Mouse (Mus musculus) intestine, postnatal 0 days (tissue): ENCODE measurements around the gene Wrap73. TPM values are rescaled to one million over a fixed set of nuclear protein-coding genes. Genes with fewer than 3 reads are reported as not detected.

ENCODE experiments used
- ATAC-seq: fragments of 200-750 bp; cut with Nextera tagmentation; 2 replicates; pipeline ENCODE4 v1.8.0; 2017; ENCODE audit warnings: mild to moderate bottlenecking, moderate TSS enrichment, moderate library complexity
- H3K27ac ChIP-seq: fragments of 300-500 bp; sonication (generic); 2 replicates; pipeline ENCODE4 v1.5.1; 2014; ENCODE audit warnings: mild to moderate bottlenecking, low read depth, low read length, moderate library complexity
- H3K27me3 ChIP-seq: fragments of 300-500 bp; sonication (generic); replicated peaks from 2 replicates; pipeline ENCODE4 v1.6.1; 2014; ENCODE audit warnings: low read length, mixed read lengths; ENCODE audit not compliant: control insufficient read depth, insufficient read depth
- H3K36me3 ChIP-seq: fragments of 300-500 bp; sonication (generic); 2 replicates; pipeline ENCODE4 v1.6.1; 2014; ENCODE audit warnings: mild to moderate bottlenecking, moderate library complexity; ENCODE audit not compliant: control insufficient read depth, insufficient read depth
- H3K4me1 ChIP-seq: fragments of 300-500 bp; sonication (generic); replicated peaks from 2 replicates; pipeline ENCODE4 v1.6.1; 2014; ENCODE audit warnings: antibody characterized with exemption, low read length, mixed read lengths; ENCODE audit not compliant: control insufficient read depth, insufficient read depth
- H3K4me2 ChIP-seq: fragments of 300-500 bp; sonication (generic); replicated peaks from 2 replicates; pipeline ENCODE4 v1.6.1; 2014; ENCODE audit warnings: low read depth, mild to moderate bottlenecking, moderate library complexity
- H3K4me3 ChIP-seq: fragments of 300-500 bp; sonication (generic); 2 replicates; pipeline ENCODE4 v1.5.1; 2014; ENCODE audit warnings: low read depth, low read length
- H3K9ac ChIP-seq: fragments of 300-500 bp; sonication (generic); 2 replicates; pipeline ENCODE4 v1.6.1; 2014; ENCODE audit warnings: mild to moderate bottlenecking, low read depth, low read length
- H3K9me3 ChIP-seq: fragments of 300-500 bp; sonication (generic); 2 replicates; pipeline ENCODE4 v1.6.1; 2016; ENCODE audit warnings: mixed run types; ENCODE audit not compliant: control insufficient read depth
- CTCF ChIP-seq: sonication (generic); IDR thresholded peaks from 2 replicates; pipeline ENCODE4 v1.5.1; 2016; ENCODE audit warnings: low read depth, mild to moderate bottlenecking, control low read depth, antibody characterized with exemption, moderate library complexity
- WGBS: fragments of 180-500 bp; shearing (Covaris S2); extraction: QIAGEN DNeasy Blood & Tissue Kit; methylation state at CpG from one replicate; pipeline ENCODE4 v1.1.7; 2014; 5-methylcytosine and 5-hydroxymethylcytosine counted together
- polyA plus RNA-seq: library from polyadenylated mRNA; unstranded; fragments of >200 nt; fragmentation: Nextera tagmentation; extraction: Ambion mirVana; gene quantifications from 2 replicates; pipeline ENCODE4 v1.2.1, GENCODE M21; 2015

Wrap73 gene
- polyA plus RNA-seq, 1 experiment from 2014 or later = 15.0 TPM

- no peak for ATAC-seq
- Histone ChIP-seq H3K36me3 (no peaks in the 10 kb centered on the region), H3K4me2 (no peak overlapping the region), H3K4me3 (no peak overlapping the region), H3K27ac (no peak overlapping the region), H3K9ac (no peak overlapping the region), H3K9me3 (no peaks in the 10 kb centered on the region), H3K4me1 (no peaks in the 10 kb centered on the region), H3K27me3 (no peaks in the 10 kb centered on the region)
- 76% methylated on average over 9 of the region's 9 CpGs for WGBS
- no peak for TF ChIP-seq CTCF
Measured at GRCm38 (mm10) chr4:154119208-154119607, 23.0 kb upstream of the Wrap73 start.

DNA sequence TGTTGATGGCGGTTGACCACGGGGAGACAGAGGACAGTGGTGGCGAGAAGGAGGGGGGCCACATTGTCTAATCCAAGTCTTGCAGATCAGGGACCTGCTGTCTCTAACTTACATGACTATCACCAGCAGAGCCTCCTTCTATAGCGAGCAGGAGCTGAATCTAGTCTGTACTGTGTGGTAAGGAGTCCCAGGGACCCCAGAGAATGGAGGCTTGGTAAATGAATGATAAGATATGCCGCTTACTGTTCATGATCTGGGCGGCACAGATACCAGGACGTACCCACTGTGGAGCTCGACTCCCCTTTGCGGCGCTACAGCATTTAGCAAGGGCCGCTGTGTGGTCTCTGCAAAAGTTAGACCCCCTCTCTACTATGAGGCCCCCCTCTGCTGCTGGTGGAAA, 20.4 kb upstream of the Wrap73 start:
- H3K9ac ChIP-seq = no peak overlapping the region
- no peaks in the 10 kb centered on the region for H3K36me3 ChIP-seq
- H3K9me3 ChIP-seq = no peaks in the 10 kb centered on the region
- 84% methylated on average over 11 of the region's 11 CpGs for WGBS
- ATAC-seq = no peak
- no peak for TF ChIP-seq CTCF
- H3K4me1 ChIP-seq = no peaks in the 10 kb centered on the region
- no peak overlapping the region for H3K27ac ChIP-seq
- H3K4me3 ChIP-seq = no peak overlapping the region
- no peaks in the 10 kb centered on the region for H3K27me3 ChIP-seq
- H3K4me2 ChIP-seq = no peak overlapping the region

DNA sequence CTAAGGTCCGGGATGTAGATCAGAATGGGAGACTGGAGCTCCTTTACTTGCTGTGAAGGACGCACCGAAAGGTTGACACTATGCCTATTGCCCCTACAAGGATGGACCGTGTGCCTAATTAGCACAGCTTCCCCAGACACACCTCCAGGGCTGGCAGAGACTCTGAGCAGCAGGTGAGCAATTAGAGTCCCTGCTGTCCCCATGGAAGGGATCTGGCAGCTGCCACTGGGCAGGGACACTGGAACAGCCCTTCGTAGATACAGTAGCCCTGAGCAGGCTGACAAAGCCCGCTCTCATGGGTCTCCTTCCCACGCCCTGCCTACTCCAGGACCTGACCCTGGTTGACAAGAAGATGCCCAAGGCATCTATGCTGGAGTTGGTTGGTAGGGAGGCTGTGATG, 19.8 kb upstream of the Wrap73 start:
- WGBS = 73% methylated on average over 7 of the region's 7 CpGs
- H3K9ac ChIP-seq = no peak overlapping the region
- ATAC-seq = no peak

DNA sequence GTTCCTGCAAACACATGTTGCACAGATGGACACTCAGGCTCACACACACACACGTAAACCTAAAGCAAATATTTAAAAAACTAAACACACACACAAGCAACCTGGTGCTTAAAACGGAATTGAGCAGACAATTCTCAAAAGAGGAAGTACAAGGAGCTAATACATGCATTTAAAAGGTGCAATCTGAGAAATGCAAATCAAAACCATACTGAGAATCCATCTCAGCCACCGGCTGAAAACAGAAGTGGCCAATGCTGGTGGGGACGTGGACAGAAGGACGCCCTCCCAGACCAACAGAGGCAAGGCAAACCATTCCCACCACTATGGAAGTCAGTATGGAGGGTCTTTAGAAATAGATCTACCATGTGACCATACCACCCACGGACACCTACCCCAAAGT, 18.6 kb upstream of the Wrap73 start:
- H3K36me3 ChIP-seq = no peaks in the 10 kb centered on the region
- no peaks in the 10 kb centered on the region for H3K9me3 ChIP-seq
- H3K9ac ChIP-seq = no peak overlapping the region
- H3K4me2 ChIP-seq = no peak overlapping the region
- H3K27ac ChIP-seq = no peak overlapping the region
- no peaks in the 10 kb centered on the region for H3K4me1 ChIP-seq
- no peaks in the 10 kb centered on the region for H3K27me3 ChIP-seq
- TF ChIP-seq CTCF = no peak
- no peak overlapping the region for H3K4me3 ChIP-seq
- WGBS = 63% methylated on average over 6 of the region's 6 CpGs
- no peak for ATAC-seq

More for the DNA sequence above, 19.8 kb upstream of the Wrap73 start:
- Histone ChIP-seq H3K4me1 (no peaks in the 10 kb centered on the region), H3K36me3 (no peaks in the 10 kb centered on the region), H3K9me3 (no peaks in the 10 kb centered on the region), H3K27ac (no peak overlapping the region), H3K4me2 (no peak overlapping the region), H3K4me3 (no peak overlapping the region), H3K27me3 (no peaks in the 10 kb centered on the region)
- no peak for TF ChIP-seq CTCF

- ATAC-seq = no peak
- Histone ChIP-seq H3K9ac (no peak overlapping the region), H3K9me3 (no peaks in the 10 kb centered on the region), H3K4me2 (no peak overlapping the region), H3K4me3 (no peak overlapping the region), H3K36me3 (no peaks in the 10 kb centered on the region), H3K27me3 (0 out of 2 replicates have a peak, but pooled peaks cover 1% of the 10 kb centered on the region), H3K27ac (no peak overlapping the region), H3K4me1 (no peaks in the 10 kb centered on the region)
- no peak for TF ChIP-seq CTCF
- WGBS = 63% methylated on average over 5 of the region's 5 CpGs
Measured at GRCm38 (mm10) chr4:154125202-154125601, 17.0 kb upstream of the Wrap73 start.

GRCm38 (mm10) chr4:154127273-154127672, 14.9 kb upstream of the Wrap73 start:
- Histone ChIP-seq H3K9me3 (no peaks in the 10 kb centered on the region), H3K4me1 (no peaks in the 10 kb centered on the region), H3K27me3 (0 out of 2 replicates have a peak, but pooled peaks cover 5% of the 10 kb centered on the region), H3K36me3 (no peaks in the 10 kb centered on the region), H3K4me2 (no peak overlapping the region), H3K27ac (no peak overlapping the region), H3K9ac (no peak overlapping the region), H3K4me3 (no peak overlapping the region)
- 71% methylated on average over 3 of the region's 3 CpGs for WGBS
- no peak for ATAC-seq
- no peak for TF ChIP-seq CTCF

- H3K27me3 ChIP-seq = 0 out of 2 replicates have a peak, but pooled peaks cover 5% of the 10 kb centered on the region
- no peaks in the 10 kb centered on the region for H3K9me3 ChIP-seq
- no peaks in the 10 kb centered on the region for H3K4me1 ChIP-seq
- H3K4me2 ChIP-seq = no peak overlapping the region
- ATAC-seq = no peak
- no peak overlapping the region for H3K4me3 ChIP-seq
- H3K36me3 ChIP-seq = no peaks in the 10 kb centered on the region
- H3K9ac ChIP-seq = no peak overlapping the region
- TF ChIP-seq CTCF = no peak
- H3K27ac ChIP-seq = no peak overlapping the region
Measured at GRCm38 (mm10) chr4:154129950-154130349, 12.2 kb upstream of the Wrap73 start.
